Mouse (Mus musculus): ENCODE data around the gene Egln3. TPM values are rescaled to one million over a fixed set of nuclear protein-coding genes. Genes with fewer than 3 reads are reported as not detected.

Egln3 gene
- total and polyA plus RNA-seq, 3 experiments, result 0.11 TPM; not detected in 2

GRCm38 (mm10) chr12:54208433-54209181 is 4.9 kb upstream of the Egln3 start:
- no peak for DNase-seq (ENCODE audit: extremely low read depth)

GRCm38 (mm10) chr12:54205731-54206130 is 2.1 kb upstream of the Egln3 start:
- in situ Hi-C loops (cut with MboI; ENCODE audit: low pct_ligation_motif_present, low pct_unique_long_range_greater_than_20kb, low sequenced_read_pairs), result loop anchor here (10.0 to 25.0 kb wide), 3 partner anchors 101 to 282 kb away; no protein-coding TSS in a partner anchor

More at GRCm38 (mm10) chr12:54208433-54209181, 4.9 kb upstream of the Egln3 start:
- H3K27me3 ChIP-seq (replicated peaks), result no peaks in the 10 kb centered on the region
- peaks cover 0 to 13% of the 10 kb centered on the region in 2 experiments; a peak in 3 of 4 replicates for H3K4me1 ChIP-seq (ENCODE audit: control insufficient read depth in 1 of 2, insufficient read depth in 2 of 2)
- no peaks in the 10 kb centered on the region for H3K36me3 ChIP-seq (replicated peaks in 1 of 2; ENCODE audit: control insufficient read depth in 1 of 2, insufficient read depth in 1 of 2, low read length in 1 of 2)
- H3K9ac ChIP-seq (ENCODE audit: insufficient read depth, low read depth), result no peak overlapping the region
- H3K4me3 ChIP-seq (replicated peaks in 1 of 3; ENCODE audit: low read depth in 2 of 3, low read length in 2 of 3, poor library complexity in 1 of 3), result no peak overlapping the region
- TF ChIP-seq TBP (conservative IDR thresholded peaks at IDR 0.05; ENCODE audit: low read depth, low read length) (no peak), GABPA (IDR thresholded peaks at IDR 0.05; ENCODE audit: insufficient replicate concordance, low read depth, low read length) (no peak), NELFE (IDR thresholded peaks at IDR 0.05; ENCODE audit: low read depth, low read length) (no peak), ZMIZ1 (IDR thresholded peaks at IDR 0.05; ENCODE audit: low read depth, low read length) (no peak), RCOR1 (conservative IDR thresholded peaks at IDR 0.05; ENCODE audit: low read depth, low read length) (no peak), MEF2A (IDR thresholded peaks at IDR 0.05; ENCODE audit: borderline replicate concordance, low read depth, low read length) (no peak), MAX (IDR thresholded peaks at IDR 0.05; ENCODE audit: low read length) (no peak), RAD21 (IDR thresholded peaks at IDR 0.05; ENCODE audit: low read depth, low read length) (no peak), EP300 (IDR thresholded peaks at IDR 0.05; ENCODE audit: low read length) (no peak)
- H3K4me2 ChIP-seq (ENCODE audit: insufficient read depth, low read depth, poor library complexity, severe bottlenecking), result no peak overlapping the region
- H3K27ac ChIP-seq (ENCODE audit: insufficient read depth, low read depth), result no peak overlapping the region
- dilution Hi-C loops (cut with MboI; ENCODE audit: extremely low pct_ligation_motif_present, extremely low pct_unique_long_range_greater_than_20kb, low sequenced_read_pairs), result no loop called here
- H3K79me2 ChIP-seq (replicated peaks; ENCODE audit: control insufficient read depth, extremely low read depth, insufficient read depth, poor library complexity, severe bottlenecking), result no peaks in the 10 kb centered on the region
- peaks cover 3% of the 10 kb centered on the region for H3K9me3 ChIP-seq (replicated peaks; ENCODE audit: low read length)
- in situ Hi-C loops (cut with MboI; ENCODE audit: low pct_ligation_motif_present, low pct_unique_long_range_greater_than_20kb, low sequenced_read_pairs), result loop anchor here (10.0 to 25.0 kb wide), 3 partner anchors 104 to 279 kb away; no protein-coding TSS in a partner anchor

GRCm38 (mm10) chr12:54205195-54205594 is 1.5 kb upstream of the Egln3 start:
- H3K9ac ChIP-seq (ENCODE audit: insufficient read depth, low read depth), result no peak overlapping the region
- TF ChIP-seq CHD1 (IDR thresholded peaks at IDR 0.05; ENCODE audit: low read depth, low read length) (no peak), USF2 (conservative IDR thresholded peaks at IDR 0.05; ENCODE audit: low read depth, low read length) (no peak), PAX5 (IDR thresholded peaks at IDR 0.05; ENCODE audit: low read length) (no peak), MEF2A (IDR thresholded peaks at IDR 0.05; ENCODE audit: borderline replicate concordance, low read depth, low read length) (no peak), GABPA (IDR thresholded peaks at IDR 0.05; ENCODE audit: insufficient replicate concordance, low read depth, low read length) (no peak), MAZ (IDR thresholded peaks at IDR 0.05; ENCODE audit: low read depth, low read length) (no peak), NELFE (IDR thresholded peaks at IDR 0.05; ENCODE audit: low read depth, low read length) (no peak), MXI1 (IDR thresholded peaks at IDR 0.05; ENCODE audit: low read depth, low read length) (no peak), RCOR1 (conservative IDR thresholded peaks at IDR 0.05; ENCODE audit: low read depth, low read length) (no peak), CTCF (conservative IDR thresholded peaks at IDR 0.05 in 1 of 2, IDR thresholded peaks at IDR 0.05 in 1 of 2; ENCODE audit: low read depth in 2 of 2, low read length in 2 of 2) (peak; percentile 3 to 78; a peak in 2 of 4 replicates), HCFC1 (IDR thresholded peaks at IDR 0.05; ENCODE audit: low read depth, low read length) (no peak), CHD2 (IDR thresholded peaks at IDR 0.05; ENCODE audit: low read length) (no peak), ZKSCAN1 (IDR thresholded peaks at IDR 0.05; ENCODE audit: borderline replicate concordance, low read depth, low read length) (no peak), POLR2AphosphoS2 (IDR thresholded peaks at IDR 0.05; ENCODE audit: low read depth, low read length) (no peak), EP300 (IDR thresholded peaks at IDR 0.05; ENCODE audit: low read length) (no peak), TCF12 (IDR thresholded peaks at IDR 0.05; ENCODE audit: low read depth, low read length) (no peak), E2F4 (IDR thresholded peaks at IDR 0.05; ENCODE audit: insufficient replicate concordance, low read depth, low read length) (no peak), SIN3A (IDR thresholded peaks at IDR 0.05; ENCODE audit: low read length) (no peak)

More at GRCm38 (mm10) chr12:54205731-54206130, 2.1 kb upstream of the Egln3 start:
- Histone ChIP-seq H3K27ac (ENCODE audit: insufficient read depth, low read depth) (no peak overlapping the region), H3K36me3 (replicated peaks in 1 of 2; ENCODE audit: control insufficient read depth in 1 of 2, insufficient read depth in 1 of 2, low read length in 1 of 2) (no peaks in the 10 kb centered on the region), H3K4me1 (ENCODE audit: control insufficient read depth in 1 of 2, insufficient read depth in 2 of 2) (peaks cover 0 to 13% of the 10 kb centered on the region in 2 experiments; a peak in 3 of 4 replicates), H3K9me3 (replicated peaks; ENCODE audit: low read length) (peaks cover 3% of the 10 kb centered on the region), H3K4me3 (replicated peaks in 1 of 3; ENCODE audit: low read depth in 2 of 3, low read length in 2 of 3, poor library complexity in 1 of 3) (no peak overlapping the region), H3K27me3 (replicated peaks) (no peaks in the 10 kb centered on the region), H3K4me2 (ENCODE audit: insufficient read depth, low read depth, poor library complexity, severe bottlenecking) (no peak overlapping the region), H3K9ac (ENCODE audit: insufficient read depth, low read depth) (no peak overlapping the region), H3K79me2 (replicated peaks; ENCODE audit: control insufficient read depth, extremely low read depth, insufficient read depth, poor library complexity, severe bottlenecking) (no peaks in the 10 kb centered on the region)
- TF ChIP-seq BHLHE40 (IDR thresholded peaks at IDR 0.05; ENCODE audit: low read depth, low read length) (no peak), CHD2 (IDR thresholded peaks at IDR 0.05; ENCODE audit: low read length) (no peak), USF2 (conservative IDR thresholded peaks at IDR 0.05; ENCODE audit: low read depth, low read length) (no peak), ZC3H11A (IDR thresholded peaks at IDR 0.05; ENCODE audit: low read depth, low read length) (no peak)
- DNase-seq (ENCODE audit: extremely low read depth), result no peak
- dilution Hi-C loops (cut with MboI; ENCODE audit: extremely low pct_ligation_motif_present, extremely low pct_unique_long_range_greater_than_20kb, low sequenced_read_pairs), result no loop called here

More at GRCm38 (mm10) chr12:54205195-54205594, 1.5 kb upstream of the Egln3 start:
- H3K27me3 ChIP-seq (replicated peaks), result no peaks in the 10 kb centered on the region
- in situ Hi-C loops (cut with MboI; ENCODE audit: low pct_ligation_motif_present, low pct_unique_long_range_greater_than_20kb, low sequenced_read_pairs) (loop anchor here (10.0 to 25.0 kb wide), 3 partner anchors 100 to 282 kb away; no protein-coding TSS in a partner anchor), dilution Hi-C loops (cut with MboI; ENCODE audit: extremely low pct_ligation_motif_present, extremely low pct_unique_long_range_greater_than_20kb, low sequenced_read_pairs) (no loop called here)
- no peak overlapping the region for H3K4me2 ChIP-seq (ENCODE audit: insufficient read depth, low read depth, poor library complexity, severe bottlenecking)
- DNase-seq (ENCODE audit: extremely low read depth), result peak; percentile 60
- H3K36me3 ChIP-seq (replicated peaks in 1 of 2; ENCODE audit: control insufficient read depth in 1 of 2, insufficient read depth in 1 of 2, low read length in 1 of 2), result no peaks in the 10 kb centered on the region
- H3K9me3 ChIP-seq (replicated peaks; ENCODE audit: low read length), result peaks cover 3% of the 10 kb centered on the region
- H3K27ac ChIP-seq (ENCODE audit: insufficient read depth, low read depth), result no peak overlapping the region
- H3K4me3 ChIP-seq (replicated peaks in 1 of 3; ENCODE audit: low read depth in 2 of 3, low read length in 2 of 3, poor library complexity in 1 of 3), result no peak overlapping the region
- H3K4me1 ChIP-seq (ENCODE audit: control insufficient read depth in 1 of 2, insufficient read depth in 2 of 2), result peaks cover 0 to 13% of the 10 kb centered on the region in 2 experiments; a peak in 3 of 4 replicates
- no peaks in the 10 kb centered on the region for H3K79me2 ChIP-seq (replicated peaks; ENCODE audit: control insufficient read depth, extremely low read depth, insufficient read depth, poor library complexity, severe bottlenecking)
